Mouse (Mus musculus) heart, embryonic 12.5 days (tissue): ENCODE measurements at regions not wholly inside any gene's neighbourhood (a gene's known extent, or its start where the extent isn't known, plus 50 kb on each side); places are given as distances from the start of the nearest gene placed in this dataset.

ENCODE experiments used
- ATAC-seq: fragments of 200-750 bp; cut with Nextera tagmentation; 2 replicates; pipeline ENCODE4 v1.8.0; 2017; ENCODE audit warnings: moderate TSS enrichment, moderate library complexity; ENCODE audit not compliant: insufficient number of reproducible peaks, low FRiP score
- H3K27ac ChIP-seq: fragments of 300-500 bp; sonication (generic); 2 replicates; pipeline ENCODE4 v1.5.1; 2016; ENCODE audit warnings: mild to moderate bottlenecking, moderate library complexity; ENCODE audit not compliant: poor library complexity, severe bottlenecking
- H3K27me3 ChIP-seq: fragments of 300-500 bp; sonication (generic); replicated peaks from 2 replicates; pipeline ENCODE4 v1.6.1; 2016; ENCODE audit warnings: mild to moderate bottlenecking, moderate library complexity
- H3K36me3 ChIP-seq: fragments of 300-500 bp; sonication (generic); 2 replicates; pipeline ENCODE4 v1.6.1; 2016; ENCODE audit warnings: mild to moderate bottlenecking, moderate library complexity
- H3K4me1 ChIP-seq: fragments of 300-500 bp; sonication (generic); replicated peaks from 2 replicates; pipeline ENCODE4 v1.6.1; 2016; ENCODE audit warnings: mild to moderate bottlenecking
- H3K4me2 ChIP-seq: fragments of 300-500 bp; sonication (generic); 2 replicates; pipeline ENCODE4 v1.6.1; 2016; ENCODE audit warnings: mild to moderate bottlenecking, moderate library complexity
- H3K4me3 ChIP-seq: fragments of 300-500 bp; sonication (generic); 2 replicates; pipeline ENCODE4 v1.5.1; 2016; ENCODE audit warnings: mild to moderate bottlenecking
- H3K9ac ChIP-seq: fragments of 300-500 bp; sonication (generic); 2 replicates; pipeline ENCODE4 v1.6.1; 2016; ENCODE audit warnings: mild to moderate bottlenecking, moderate library complexity
- H3K9me3 ChIP-seq: fragments of 300-500 bp; sonication (generic); replicated peaks from 2 replicates; pipeline ENCODE4 v1.6.1; 2016; ENCODE audit warnings: mild to moderate bottlenecking, moderate library complexity
- WGBS: fragments of 180-500 bp; shearing (Covaris S2); methylation state at CpG from one replicate; pipeline ENCODE4 v1.1.7; 2016; 5-methylcytosine and 5-hydroxymethylcytosine counted together

- no peak for ATAC-seq
- WGBS: 84% methylated on average over 8 of the region's 8 CpGs
- Histone ChIP-seq H3K27me3 (no peaks in the 10 kb centered on the region), H3K4me3 (no peak overlapping the region), H3K27ac (no peak overlapping the region), H3K9me3 (no peaks in the 10 kb centered on the region), H3K4me2 (no peak overlapping the region), H3K36me3 (no peaks in the 10 kb centered on the region), H3K4me1 (peaks cover 6% of the 10 kb centered on the region), H3K9ac (no peak overlapping the region)
Measured at GRCm38 (mm10) chr14:67626181-67626580, 1617.2 kb upstream of the Gulo start.

GRCm38 (mm10) chr14:67623841-67624480 is 1615.0 kb upstream of the Gulo start:
- H3K4me2 ChIP-seq: no peak overlapping the region
- no peaks in the 10 kb centered on the region for H3K36me3 ChIP-seq
- no peak overlapping the region for H3K27ac ChIP-seq
- H3K9me3 ChIP-seq: no peaks in the 10 kb centered on the region
- 48% methylated on average over 4 of the region's 4 CpGs for WGBS
- no peaks in the 10 kb centered on the region for H3K27me3 ChIP-seq
- peaks cover 13% of the 10 kb centered on the region for H3K4me1 ChIP-seq
- H3K9ac ChIP-seq: no peak overlapping the region
- no peak for ATAC-seq
- no peak overlapping the region for H3K4me3 ChIP-seq

- no peak overlapping the region for H3K9ac ChIP-seq
- H3K4me2 ChIP-seq: no peak overlapping the region
- no peak for ATAC-seq
- no peaks in the 10 kb centered on the region for H3K36me3 ChIP-seq
- no peaks in the 10 kb centered on the region for H3K9me3 ChIP-seq
- no peak overlapping the region for H3K4me3 ChIP-seq
- WGBS: 57% methylated on average over 6 of the region's 6 CpGs
- H3K27ac ChIP-seq: no peak overlapping the region
- peaks cover 13% of the 10 kb centered on the region for H3K4me1 ChIP-seq
- H3K27me3 ChIP-seq: no peaks in the 10 kb centered on the region
Measured at GRCm38 (mm10) chr14:67622911-67623310, 1613.9 kb upstream of the Gulo start.

- no peak overlapping the region for H3K9ac ChIP-seq
- peaks cover 18% of the 10 kb centered on the region for H3K4me1 ChIP-seq
- no peak for ATAC-seq
- H3K36me3 ChIP-seq: no peaks in the 10 kb centered on the region
- WGBS: 46% methylated on average over 2 of the region's 2 CpGs
- H3K4me2 ChIP-seq: no peak overlapping the region
- H3K27me3 ChIP-seq: no peaks in the 10 kb centered on the region
- H3K9me3 ChIP-seq: no peaks in the 10 kb centered on the region
- no peak overlapping the region for H3K27ac ChIP-seq
- H3K4me3 ChIP-seq: no peak overlapping the region
Measured at GRCm38 (mm10) chr14:67621486-67621885, 1612.5 kb upstream of the Gulo start.

- H3K9ac ChIP-seq: no peak overlapping the region
- ATAC-seq: no peak
- peaks cover 23% of the 10 kb centered on the region for H3K4me1 ChIP-seq
- no peak overlapping the region for H3K4me2 ChIP-seq
- no peaks in the 10 kb centered on the region for H3K27me3 ChIP-seq
- H3K4me3 ChIP-seq: no peak overlapping the region
- H3K9me3 ChIP-seq: no peaks in the 10 kb centered on the region
- no peak overlapping the region for H3K27ac ChIP-seq
- 29% methylated on average over 4 of the region's 4 CpGs for WGBS
- H3K36me3 ChIP-seq: no peaks in the 10 kb centered on the region
Measured at GRCm38 (mm10) chr14:67620854-67621476, 1612.0 kb upstream of the Gulo start.

- H3K9me3 ChIP-seq: no peaks in the 10 kb centered on the region
- no peak overlapping the region for H3K4me2 ChIP-seq
- no peaks in the 10 kb centered on the region for H3K27me3 ChIP-seq
- no peak overlapping the region for H3K27ac ChIP-seq
- H3K4me1 ChIP-seq: peaks cover 26% of the 10 kb centered on the region
- no peak overlapping the region for H3K4me3 ChIP-seq
- 45% methylated on average over 4 of the region's 4 CpGs for WGBS
- ATAC-seq: no peak
- no peak overlapping the region for H3K9ac ChIP-seq
- no peaks in the 10 kb centered on the region for H3K36me3 ChIP-seq
Measured at GRCm38 (mm10) chr14:67619571-67619970, 1610.6 kb upstream of the Gulo start.

- no peak overlapping the region for H3K27ac ChIP-seq
- peaks cover 18% of the 10 kb centered on the region for H3K4me1 ChIP-seq
- H3K9me3 ChIP-seq: no peaks in the 10 kb centered on the region
- no peak overlapping the region for H3K4me3 ChIP-seq
- H3K4me2 ChIP-seq: no peak overlapping the region
- H3K27me3 ChIP-seq: 0 out of 2 replicates have a peak, but pooled peaks cover 5% of the 10 kb centered on the region
- no peaks in the 10 kb centered on the region for H3K36me3 ChIP-seq
- H3K9ac ChIP-seq: no peak overlapping the region
- WGBS: 80% methylated on average over 11 of the region's 11 CpGs
- ATAC-seq: no peak
Measured at GRCm38 (mm10) chr14:67614369-67614768, 1605.4 kb upstream of the Gulo start.

- H3K36me3 ChIP-seq: no peaks in the 10 kb centered on the region
- no peaks in the 10 kb centered on the region for H3K9me3 ChIP-seq
- peaks cover 15% of the 10 kb centered on the region for H3K4me1 ChIP-seq
- H3K9ac ChIP-seq: no peak overlapping the region
- ATAC-seq: no peak
- H3K27ac ChIP-seq: no peak overlapping the region
- peak overlapping the region; percentile 58 for H3K4me2 ChIP-seq
- WGBS: 76% methylated on average over 13 of the region's 13 CpGs
- H3K4me3 ChIP-seq: no peak overlapping the region
- 0 out of 2 replicates have a peak, but pooled peaks cover 5% of the 10 kb centered on the region for H3K27me3 ChIP-seq
Measured at GRCm38 (mm10) chr14:67613691-67614090, 1604.7 kb upstream of the Gulo start.

- H3K4me3 ChIP-seq: 0 out of 2 replicates have a peak overlapping the region, but pooled peaks have one; percentile 22
- H3K9ac ChIP-seq: no peak overlapping the region
- no peak for ATAC-seq
- peak overlapping the region; percentile 58 for H3K4me2 ChIP-seq
- no peak overlapping the region for H3K27ac ChIP-seq
- H3K27me3 ChIP-seq: 0 out of 2 replicates have a peak, but pooled peaks cover 5% of the 10 kb centered on the region
- H3K36me3 ChIP-seq: no peaks in the 10 kb centered on the region
- 44% methylated on average over 14 of the region's 14 CpGs for WGBS
- H3K4me1 ChIP-seq: peaks cover 15% of the 10 kb centered on the region
- H3K9me3 ChIP-seq: no peaks in the 10 kb centered on the region
Measured at GRCm38 (mm10) chr14:67613221-67613620, 1604.2 kb upstream of the Gulo start.

GRCm38 (mm10) chr14:67612471-67612870 is 1603.5 kb upstream of the Gulo start:
- peaks cover 15% of the 10 kb centered on the region for H3K4me1 ChIP-seq

GRCm38 (mm10) chr14:67608262-67608661 is 1599.3 kb upstream of the Gulo start:
- no peaks in the 10 kb centered on the region for H3K9me3 ChIP-seq
- 21% methylated on average over 20 of the region's 20 CpGs for WGBS
- 0 out of 2 replicates have a peak overlapping the region, but pooled peaks have one; percentile 43 for H3K9ac ChIP-seq
- no peak for ATAC-seq
- peaks cover 2% of the 10 kb centered on the region; the same call in 1 of the 2 replicates for H3K4me1 ChIP-seq
- H3K4me2 ChIP-seq: peak overlapping the region; percentile 56
- H3K36me3 ChIP-seq: no peaks in the 10 kb centered on the region
- no peak overlapping the region for H3K27ac ChIP-seq
- peak overlapping the region; percentile 19 for H3K4me3 ChIP-seq
- H3K27me3 ChIP-seq: 0 out of 2 replicates have a peak, but pooled peaks cover 10% of the 10 kb centered on the region

More at GRCm38 (mm10) chr14:67612471-67612870, 1603.5 kb upstream of the Gulo start:
- Histone ChIP-seq H3K9me3 (no peaks in the 10 kb centered on the region), H3K36me3 (no peaks in the 10 kb centered on the region), H3K27ac (no peak overlapping the region), H3K27me3 (0 out of 2 replicates have a peak, but pooled peaks cover 5% of the 10 kb centered on the region), H3K4me2 (no peak overlapping the region), H3K9ac (no peak overlapping the region), H3K4me3 (no peak overlapping the region)
- no peak for ATAC-seq
- 37% methylated on average over 4 of the region's 4 CpGs for WGBS
